Mouse (Mus musculus) layer of hippocampus, adult 18-20 months (tissue): ENCODE results near the gene Gpr63. TPM values are rescaled to one million over a fixed set of nuclear protein-coding genes. Genes with fewer than 3 reads are reported as not detected.
"Not testable (repeated sequence)": the region's sequence is repeated elsewhere in the genome, so short reads cannot be mapped to it uniquely, and the experiment has no call there.

Source experiments
- DNase-seq, 2 experiments: peaks; one replicate each; pipeline ENCODE4 v3.0.0; 2022; ENCODE audit warnings: low spot score in 2 of 2
- long read RNA-seq: library from polyadenylated mRNA; stranded (forward); transcript quantifications from one replicate; pipeline ENCODE4 v2.0.0, GENCODE M21; 2021
- total RNA-seq, 2 experiments: library from RNA; stranded (reverse); gene quantifications; 2 replicates each; pipeline ENCODE4 v1.2.3; 2021

Gene Gpr63
- total RNA-seq: 10 to 100 TPM; 38.6 to 39.5 TPM
- long read RNA-seq, partial matches to known transcripts: 0 of 1 reads
- long read RNA-seq, other reads (novel, unspliced or antisense): 1 of 1 reads

DNA sequence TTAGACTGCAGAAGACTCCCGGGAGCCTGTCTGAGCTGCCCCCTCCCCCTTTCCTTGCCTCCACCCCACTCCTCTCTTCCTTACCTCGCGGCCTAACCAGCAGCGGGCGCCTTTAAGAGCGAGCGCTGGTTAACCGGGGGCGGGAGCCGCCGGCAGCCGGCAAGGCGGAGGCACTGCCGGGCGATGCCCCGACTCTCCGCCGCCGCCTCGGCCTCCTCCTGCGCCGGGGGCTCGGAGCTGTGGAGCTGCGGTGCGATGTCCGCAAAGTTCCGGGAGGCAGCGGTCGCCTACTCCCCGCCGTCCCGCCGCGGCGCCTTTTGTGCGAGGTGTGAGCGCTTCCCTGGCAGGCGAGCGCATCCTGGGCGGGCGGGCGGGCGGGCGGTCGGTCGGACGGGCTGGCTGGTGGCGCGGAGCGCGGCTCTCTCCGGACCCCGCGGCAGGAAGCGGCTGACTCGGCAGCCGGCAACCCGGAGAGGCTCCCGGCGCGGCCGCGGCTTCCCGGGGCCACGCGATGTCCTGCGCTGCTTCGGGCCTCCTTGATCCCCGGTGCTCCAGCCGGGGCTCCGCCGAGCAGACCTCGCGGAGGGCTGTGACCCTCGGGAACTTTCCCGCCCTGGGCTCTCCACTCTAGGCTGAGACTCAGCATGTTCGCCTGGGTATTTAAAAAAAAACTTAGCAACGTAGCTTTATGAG, at the start of gene Gpr63:
Gene Gpr63, plus strand, starts transcription at position 109 of the 693 bp plus-strand sequence.
- peak; percentile 76 to 77 for DNase-seq

GRCm38 (mm10) chr4:24920006-24920577, 46.1 kb upstream of the Gpr63 start:
- no peak for DNase-seq

GRCm38 (mm10) chr4:24924726-24925125, 41.5 kb upstream of the Gpr63 start:
- peak in 1 of 2 experiments; percentile 68 for DNase-seq

- DNase-seq: peak in 1 of 2 experiments; percentile 31
Observed at GRCm38 (mm10) chr4:24928260-24928780, 37.9 kb upstream of the Gpr63 start.

GRCm38 (mm10) chr4:24928926-24929325, 37.3 kb upstream of the Gpr63 start:
- DNase-seq: no peak

DNA sequence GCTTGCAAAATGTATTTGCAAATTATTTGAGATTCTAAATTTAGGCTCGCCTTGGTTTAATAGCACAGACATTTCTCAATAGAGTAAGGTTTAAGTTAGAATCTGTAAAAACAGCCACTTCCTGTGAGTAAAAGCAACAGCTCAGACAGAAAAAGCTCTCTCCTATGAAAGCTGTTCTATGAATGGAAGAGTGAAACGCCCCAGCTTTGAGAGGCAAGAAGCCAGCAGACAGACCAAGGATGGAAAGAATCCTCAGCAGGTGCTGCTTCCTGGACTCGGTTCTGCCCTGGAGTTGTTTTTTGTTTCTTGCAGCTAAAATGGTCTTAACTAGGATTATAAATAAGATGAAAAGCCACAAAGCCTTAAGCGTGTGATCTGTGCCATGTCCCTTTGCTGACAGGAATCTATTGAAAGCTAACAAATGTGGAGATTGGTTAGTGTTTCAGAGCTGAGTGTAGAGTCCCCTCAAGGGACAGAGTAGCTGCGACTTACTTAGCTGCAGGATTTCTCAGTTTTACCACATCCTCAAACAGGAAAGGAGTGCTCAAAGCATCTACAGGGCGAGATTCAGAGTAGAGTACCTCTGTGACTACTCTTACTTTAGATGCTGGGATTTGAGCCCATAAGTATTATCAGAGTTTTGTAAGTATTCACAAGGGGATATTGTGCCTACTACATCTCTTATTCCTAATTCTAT, 23.3 kb upstream of the Gpr63 start:
- DNase-seq: peak in 1 of 2 experiments; percentile 10

DNA sequence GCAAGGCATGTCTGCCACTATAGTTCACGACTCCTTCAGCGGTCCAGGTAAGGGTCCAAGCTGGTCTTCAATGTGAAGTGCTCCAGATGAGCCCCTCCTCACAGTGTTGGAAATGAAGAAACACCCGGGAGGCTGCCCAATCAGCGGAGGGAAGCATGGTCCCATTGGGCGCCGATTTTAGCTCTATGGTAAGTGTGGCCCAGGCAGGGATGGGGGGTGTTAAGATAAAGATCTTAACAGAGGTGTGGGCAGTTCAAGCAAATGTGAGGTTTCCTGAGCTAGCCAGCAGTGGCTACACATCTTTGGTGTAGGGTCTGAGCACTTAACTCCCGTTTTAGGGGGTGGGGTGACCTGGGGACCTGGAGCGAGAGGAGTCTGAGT, 299 bp upstream of the Gpr63 start:
- DNase-seq: no peak

DNA sequence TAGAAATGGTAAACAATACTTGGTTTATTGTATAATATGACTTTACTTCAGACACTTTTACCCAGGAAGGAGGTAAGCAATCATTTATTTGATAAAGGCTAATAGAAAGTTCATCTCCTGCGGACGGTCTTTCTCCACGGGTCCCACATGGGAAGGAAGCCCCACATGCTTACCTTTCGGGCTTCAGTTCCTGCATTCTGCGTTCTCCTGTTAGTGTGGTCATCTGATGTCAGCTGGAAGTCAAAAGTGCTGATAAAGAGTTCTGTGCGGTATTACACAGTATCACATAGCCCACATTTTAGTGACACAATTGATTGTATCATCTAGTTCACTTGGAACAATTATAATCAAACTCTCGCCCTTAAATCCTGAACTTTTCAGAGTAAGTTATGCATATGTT, 1.0 kb downstream of the Gpr63 start:
- no peak for DNase-seq

DNA sequence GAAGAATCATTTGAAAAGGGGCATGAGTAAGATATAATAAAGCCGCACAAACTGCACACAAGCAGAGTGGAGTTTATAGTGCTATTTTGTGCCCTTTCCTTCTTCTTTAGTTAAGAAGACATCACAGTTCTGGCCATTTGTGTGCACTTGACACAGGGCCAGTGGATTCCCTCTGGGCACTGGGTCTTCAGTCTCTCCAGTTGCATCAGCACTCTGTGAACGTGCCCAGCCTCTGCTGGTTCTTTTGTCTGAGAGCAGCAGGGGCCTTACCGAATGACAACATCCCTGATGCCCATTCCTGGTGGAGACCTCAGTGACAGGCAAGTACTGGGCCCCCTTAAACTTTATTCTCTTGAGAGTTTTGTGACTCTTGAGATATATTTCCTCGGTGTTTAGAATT, 12.4 kb downstream of the Gpr63 start:
- DNase-seq: no peak

GRCm38 (mm10) chr4:24985612-24986011, 19.4 kb downstream of the Gpr63 start:
- no peak for DNase-seq

DNA sequence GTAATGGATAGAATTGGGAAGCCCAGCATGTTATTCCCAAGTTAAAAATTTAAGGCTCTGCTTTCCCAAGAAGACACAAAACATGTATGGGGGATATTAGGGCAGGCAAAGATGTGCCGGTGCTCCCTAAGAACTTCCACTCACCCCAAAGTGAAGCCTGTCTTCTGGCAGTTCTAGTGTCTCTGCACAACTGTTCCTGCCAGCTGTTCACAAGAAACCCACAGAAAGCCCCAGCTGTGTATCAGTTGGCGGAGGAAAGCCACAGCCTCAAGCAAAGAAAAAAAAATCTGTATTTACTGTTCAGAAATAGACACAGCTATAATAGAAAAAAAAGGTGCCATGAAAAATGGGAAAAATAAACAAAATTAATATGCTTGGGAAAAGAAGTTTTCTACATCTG, 25.3 kb downstream of the Gpr63 start:
- no peak for DNase-seq

DNA sequence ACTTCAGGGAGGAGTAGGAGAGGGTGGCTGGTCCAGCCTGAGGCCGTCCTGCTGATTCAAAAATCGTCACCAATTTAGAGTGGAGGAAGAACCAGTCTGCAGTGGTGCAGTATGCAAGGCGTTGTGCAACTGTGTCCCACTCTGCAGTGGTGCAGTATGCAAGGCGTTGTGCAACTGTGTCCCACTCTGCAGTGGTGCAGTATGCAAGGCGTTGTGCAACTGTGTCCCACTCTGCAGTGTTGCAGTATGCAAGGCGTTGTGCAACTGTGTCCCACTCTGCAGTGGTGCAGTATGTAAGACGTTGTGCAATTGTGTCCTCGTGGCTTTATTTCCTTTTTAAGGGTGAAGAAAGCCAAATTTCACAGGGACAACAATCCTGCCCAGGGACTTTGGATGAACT, 43.1 kb downstream of the Gpr63 start:
- not testable (repeated sequence) for DNase-seq

GRCm38 (mm10) chr4:25011780-25012179, 45.6 kb downstream of the Gpr63 start:
- no peak for DNase-seq

- peak in 1 of 2 experiments; percentile 36 for DNase-seq
Observed at GRCm38 (mm10) chr4:25012726-25013125, 46.5 kb downstream of the Gpr63 start.

- no peak for DNase-seq
Observed at GRCm38 (mm10) chr4:25015017-25015655, 48.9 kb downstream of the Gpr63 start.

DNA sequence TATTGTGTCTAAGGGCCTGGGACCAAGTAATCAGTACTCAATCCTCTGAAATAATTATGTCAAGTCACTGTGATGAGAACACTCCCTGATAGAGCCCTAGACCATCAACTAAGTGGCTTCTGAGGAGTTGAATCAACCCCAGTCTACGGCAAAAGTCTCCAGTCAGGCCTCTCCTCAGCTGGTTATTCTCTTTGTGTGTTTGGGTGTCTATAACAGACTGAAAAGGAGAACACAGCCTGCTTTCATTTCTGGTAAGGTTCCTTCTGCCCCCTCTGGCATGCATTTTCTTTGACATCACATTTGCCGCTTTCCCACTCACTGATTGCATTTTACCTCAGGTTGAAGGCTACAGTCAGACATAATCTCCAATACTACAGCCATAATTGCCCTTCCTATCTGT, 62.0 kb downstream of the Gpr63 start:
- DNase-seq: no peak

DNA sequence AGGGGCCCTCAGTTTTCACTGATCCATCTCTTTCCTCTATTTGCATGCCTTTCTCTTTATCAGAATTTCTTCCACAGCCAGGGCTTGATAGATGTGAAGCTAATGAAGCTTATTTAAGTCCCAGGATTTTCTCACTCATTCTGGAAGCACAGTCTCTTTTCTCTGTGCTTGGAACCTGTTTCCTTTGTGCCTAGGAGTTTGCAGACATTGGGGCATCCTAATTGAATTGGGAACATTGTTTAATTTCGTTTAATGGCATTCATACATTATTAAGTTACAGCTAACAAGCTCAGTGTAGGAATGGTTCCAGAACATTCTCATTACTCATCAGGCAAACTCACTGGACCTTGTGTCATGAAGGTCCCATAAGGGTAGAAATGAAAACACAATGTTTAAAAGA, 62.5 kb downstream of the Gpr63 start:
- no peak for DNase-seq

- DNase-seq: no peak
Observed at GRCm38 (mm10) chr4:25029875-25030274, 63.7 kb downstream of the Gpr63 start.

DNA sequence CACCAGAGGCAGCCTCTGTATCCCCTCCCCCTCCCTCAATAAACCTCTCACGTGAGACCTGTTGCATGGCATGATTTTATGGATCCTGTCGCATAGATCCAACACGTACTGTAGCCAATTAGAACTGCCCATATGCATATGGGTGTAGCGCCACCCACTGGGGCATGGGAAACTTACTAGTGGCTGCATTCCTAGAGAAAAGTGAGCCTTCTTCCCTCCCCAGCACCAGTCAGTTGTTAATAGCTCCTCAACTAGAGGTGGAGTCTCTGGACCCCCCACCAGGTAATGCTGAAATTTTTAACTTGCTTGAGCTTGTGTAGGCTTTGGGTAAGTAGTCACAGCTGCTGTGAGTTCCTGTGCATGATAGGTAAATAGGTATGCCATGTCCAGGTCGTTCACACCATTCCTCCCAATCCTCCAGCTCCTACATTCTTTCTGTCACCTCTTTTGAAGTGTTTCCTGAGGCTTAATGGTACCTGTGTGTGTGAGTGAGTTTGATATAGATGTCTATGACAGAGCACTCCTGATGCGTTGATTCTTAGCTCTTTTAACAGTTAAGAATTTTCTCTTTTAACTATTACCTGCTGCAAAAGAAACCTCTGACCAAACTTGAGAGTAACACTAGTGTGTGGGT, 69.1 kb downstream of the Gpr63 start:
- no peak for DNase-seq

GRCm38 (mm10) chr4:25035806-25036205, 69.6 kb downstream of the Gpr63 start:
- DNase-seq: no peak

GRCm38 (mm10) chr4:25037260-25037659, 71.1 kb downstream of the Gpr63 start:
- no peak for DNase-seq
